Mouse (Mus musculus) frontal cortex, postnatal 36 days (tissue): ENCODE results near the gene Zfp946.

Source experiments
- DNase-seq, 2 experiments: peaks; one replicate each; pipeline ENCODE4 v3.0.0; 2022; ENCODE audit warnings: low spot score in 2 of 2

Zfp946 gene

DNA sequence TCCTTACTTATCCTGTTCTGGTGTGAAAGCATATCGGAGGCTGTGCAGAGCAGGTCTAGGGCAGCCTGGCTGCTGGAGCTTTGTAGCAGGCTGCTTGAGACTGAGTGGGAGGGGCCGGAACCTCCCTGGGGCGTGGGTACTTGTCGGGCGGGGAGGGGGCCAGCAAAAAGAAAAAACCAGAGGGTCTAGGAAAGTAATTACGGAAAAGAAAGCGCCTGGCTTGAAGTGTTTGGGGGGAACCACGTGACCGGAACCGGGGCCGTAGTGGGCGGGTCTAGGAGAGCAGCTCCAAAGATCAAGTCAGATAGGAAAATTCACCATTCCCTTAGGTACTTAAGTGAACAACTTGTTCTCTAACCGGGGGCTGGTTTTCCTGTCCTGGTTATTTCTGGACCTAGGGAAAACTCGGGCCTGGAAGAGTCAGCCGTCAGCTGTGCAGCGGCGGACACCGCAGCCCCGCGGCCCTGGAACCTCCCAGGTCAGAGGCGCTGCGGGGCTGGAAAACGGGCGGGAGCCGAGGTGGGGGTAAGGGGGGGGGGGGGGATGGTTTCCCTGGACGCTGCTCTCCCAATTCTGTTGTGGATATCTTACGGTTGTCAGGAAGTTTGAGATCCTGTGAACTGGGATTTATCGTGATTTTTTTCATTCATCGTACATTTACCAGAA, at the start of gene Zfp946:
TSS of gene Zfp946 (plus strand) at position 271 of the 666 bp plus-strand sequence.
- DNase-seq: peak; percentile 69 to 75

DNA sequence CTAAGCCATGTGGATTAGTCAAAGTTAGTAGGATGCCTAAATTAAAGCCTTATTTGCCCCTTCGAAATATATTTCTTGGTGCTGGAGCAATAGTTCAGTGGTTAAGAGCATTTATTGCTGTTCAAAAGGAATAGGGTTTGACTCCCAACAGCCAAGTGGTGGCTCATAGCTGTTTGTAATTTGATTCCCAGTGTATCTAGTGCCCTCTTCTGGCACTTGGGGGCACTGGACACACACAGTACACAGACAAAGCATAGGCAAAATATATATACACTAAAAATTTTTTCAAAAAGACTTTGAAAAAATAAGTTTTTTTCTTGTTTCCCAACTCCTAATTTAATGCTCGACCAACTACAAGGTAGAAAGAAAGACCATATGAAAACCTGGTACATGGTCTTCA, 13.3 kb upstream of the Zfp946 start:
- peak in 1 of 2 experiments; percentile 8 for DNase-seq

DNA sequence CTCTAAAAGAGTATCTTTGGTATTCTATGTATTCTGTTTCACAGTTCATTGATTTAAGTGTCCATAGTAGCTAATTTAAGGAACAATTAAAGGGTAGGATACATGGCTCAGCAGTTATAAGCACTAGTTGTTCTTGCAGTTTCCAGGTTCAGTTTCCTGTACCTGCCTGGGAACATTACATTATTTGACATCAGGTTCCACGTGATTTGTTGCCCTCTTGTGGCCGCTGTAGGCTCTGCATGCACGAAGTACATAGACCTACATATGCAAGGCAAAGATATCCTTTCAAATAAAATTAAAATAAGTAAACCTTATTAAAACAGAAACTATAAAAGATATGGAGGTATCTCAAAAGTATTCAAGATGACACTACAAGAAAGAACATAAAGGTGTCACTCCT, 6.5 kb upstream of the Zfp946 start:
- peak; percentile 16 to 55 for DNase-seq

DNA sequence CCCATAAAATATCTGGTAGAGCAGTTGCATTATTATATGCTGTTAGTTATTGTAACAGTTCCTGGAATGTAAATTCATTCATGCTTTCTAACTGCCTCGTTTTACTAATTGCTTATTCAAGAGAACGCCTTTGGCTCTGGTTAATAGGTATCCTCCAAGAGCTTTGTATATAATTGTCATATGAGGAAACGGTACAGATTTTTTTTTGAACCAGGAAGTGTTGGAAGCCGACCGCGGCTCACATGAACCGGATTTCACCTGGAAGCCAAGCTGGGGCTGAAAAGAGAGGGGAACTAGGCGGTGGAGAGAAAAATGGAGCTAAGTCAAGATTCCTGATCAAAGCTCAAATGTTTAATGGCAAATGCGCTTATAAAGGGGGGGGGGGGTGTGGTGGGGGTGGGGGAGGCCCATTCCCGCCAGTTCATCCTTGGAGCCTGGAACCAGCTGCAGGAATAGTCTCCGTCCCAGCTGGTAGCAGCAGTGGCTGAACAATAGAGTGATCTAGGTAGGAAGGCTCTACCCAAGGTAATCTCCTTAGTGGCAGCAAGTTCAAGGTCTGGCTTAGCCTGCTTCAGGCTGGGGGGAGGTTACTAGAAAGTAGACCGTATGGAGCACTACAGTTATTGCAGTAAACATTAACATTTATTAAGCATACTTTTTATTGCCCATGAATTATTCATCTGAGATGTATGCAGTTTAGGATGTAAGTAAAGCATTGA, 773 bp downstream of the Zfp946 start:
- peak; percentile 1 to 6 for DNase-seq

DNA sequence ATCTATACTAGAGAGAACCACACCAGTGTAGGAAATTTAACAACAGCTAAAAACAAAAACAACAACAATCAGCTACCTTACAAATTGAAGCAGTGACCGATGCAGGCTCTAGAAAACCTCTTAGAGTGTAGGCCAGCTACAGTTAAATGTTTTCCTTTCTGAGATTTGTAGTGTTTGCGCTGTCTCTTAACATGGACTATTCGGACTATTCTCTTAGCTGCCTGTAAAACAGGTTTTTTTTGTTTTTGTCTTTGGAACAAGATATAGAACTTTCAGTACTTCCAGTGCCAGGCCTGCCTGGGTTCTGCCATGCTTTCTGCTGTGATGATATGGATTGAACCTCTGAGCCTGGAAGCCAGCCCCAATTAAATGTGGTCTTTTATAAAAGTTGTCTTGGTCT, 23.7 kb downstream of the Zfp946 start:
- no peak for DNase-seq

DNA sequence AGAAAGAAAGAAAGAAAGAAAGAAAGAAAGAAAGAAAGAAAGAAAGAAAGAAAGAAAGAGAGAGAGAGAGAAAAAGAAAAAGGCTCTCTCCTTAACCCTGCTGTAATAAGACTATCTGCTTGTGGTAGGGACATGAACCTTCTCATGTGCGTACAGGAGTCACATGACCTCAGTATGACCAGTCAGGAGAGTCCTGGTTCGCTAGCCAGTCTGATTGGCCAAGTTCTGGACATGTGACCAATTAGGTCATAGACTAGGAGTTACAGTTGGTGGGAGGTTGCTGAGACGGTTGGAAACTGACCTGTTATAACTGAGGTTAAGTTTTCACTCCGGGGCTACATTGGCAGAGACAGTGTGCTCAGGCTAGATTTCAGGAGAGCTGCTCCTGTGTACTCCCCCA, 73.1 kb downstream of the Zfp946 start:
- DNase-seq: no peak
